Mouse (Mus musculus) cortical plate, adult 2 months (tissue): ENCODE data around the gene 1700003E16Rik. TPM values are rescaled to one million over a fixed set of nuclear protein-coding genes. Genes with fewer than 3 reads are reported as not detected.

Experiments
- H3K27ac ChIP-seq: fragments of 200-500 bp; 2 replicates; pipeline ENCODE4 v1.5.1; 2012; ENCODE audit warnings: low read length, control low read depth, inconsistent platforms; ENCODE audit not compliant: insufficient read depth
- H3K4me1 ChIP-seq: fragments of 200-500 bp; 2 replicates; pipeline ENCODE4 v1.6.1; 2011; ENCODE audit warnings: low read length; ENCODE audit not compliant: control insufficient read depth, insufficient read depth
- H3K4me3 ChIP-seq: fragments of 200-500 bp; 2 replicates; pipeline ENCODE4 v1.5.1; 2011; ENCODE audit warnings: mild to moderate bottlenecking, low read length, control low read depth; ENCODE audit not compliant: insufficient read depth
- CTCF ChIP-seq: fragments of 200-500 bp; IDR thresholded peaks from 2 replicates; pipeline ENCODE4 v1.5.1; 2011; ENCODE audit warnings: mild to moderate bottlenecking, control low read depth, low read length; ENCODE audit not compliant: insufficient read depth; ENCODE audit errors: extremely low read depth
- POLR2A ChIP-seq: fragments of 200-500 bp; IDR thresholded peaks from 2 replicates; pipeline ENCODE4 v1.6.1; 2011; ENCODE audit warnings: mild to moderate bottlenecking, low read length, control low read depth; ENCODE audit not compliant: insufficient read depth; ENCODE audit errors: extremely low read depth
- polyA plus RNA-seq: library from polyadenylated mRNA; depleted of rRNA; stranded (reverse); fragments of >200 nt; gene quantifications from 2 replicates; pipeline ENCODE4 v1.2.3, GENCODE M21; 2012

1700003E16Rik gene
- polyA plus RNA-seq, 1 experiment, result 29.7 TPM

GRCm38 (mm10) chr6:83117616-83118015 is 38.6 kb upstream of the 1700003E16Rik start:
- no peaks in the 10 kb centered on the region for H3K4me1 ChIP-seq

GRCm38 (mm10) chr6:83118369-83118768 is 37.8 kb upstream of the 1700003E16Rik start:
- TF ChIP-seq CTCF (no peak), POLR2A (0 out of 2 replicates have a peak, but pooled peaks have one; percentile 24)
- Histone ChIP-seq H3K27ac (no peak overlapping the region), H3K4me3 (no peak overlapping the region), H3K4me1 (no peaks in the 10 kb centered on the region)

More at GRCm38 (mm10) chr6:83117616-83118015, 38.6 kb upstream of the 1700003E16Rik start:
- TF ChIP-seq POLR2A, result no peak
- TF ChIP-seq CTCF, result no peak
- no peak overlapping the region for H3K27ac ChIP-seq
- no peak overlapping the region for H3K4me3 ChIP-seq

DNA sequence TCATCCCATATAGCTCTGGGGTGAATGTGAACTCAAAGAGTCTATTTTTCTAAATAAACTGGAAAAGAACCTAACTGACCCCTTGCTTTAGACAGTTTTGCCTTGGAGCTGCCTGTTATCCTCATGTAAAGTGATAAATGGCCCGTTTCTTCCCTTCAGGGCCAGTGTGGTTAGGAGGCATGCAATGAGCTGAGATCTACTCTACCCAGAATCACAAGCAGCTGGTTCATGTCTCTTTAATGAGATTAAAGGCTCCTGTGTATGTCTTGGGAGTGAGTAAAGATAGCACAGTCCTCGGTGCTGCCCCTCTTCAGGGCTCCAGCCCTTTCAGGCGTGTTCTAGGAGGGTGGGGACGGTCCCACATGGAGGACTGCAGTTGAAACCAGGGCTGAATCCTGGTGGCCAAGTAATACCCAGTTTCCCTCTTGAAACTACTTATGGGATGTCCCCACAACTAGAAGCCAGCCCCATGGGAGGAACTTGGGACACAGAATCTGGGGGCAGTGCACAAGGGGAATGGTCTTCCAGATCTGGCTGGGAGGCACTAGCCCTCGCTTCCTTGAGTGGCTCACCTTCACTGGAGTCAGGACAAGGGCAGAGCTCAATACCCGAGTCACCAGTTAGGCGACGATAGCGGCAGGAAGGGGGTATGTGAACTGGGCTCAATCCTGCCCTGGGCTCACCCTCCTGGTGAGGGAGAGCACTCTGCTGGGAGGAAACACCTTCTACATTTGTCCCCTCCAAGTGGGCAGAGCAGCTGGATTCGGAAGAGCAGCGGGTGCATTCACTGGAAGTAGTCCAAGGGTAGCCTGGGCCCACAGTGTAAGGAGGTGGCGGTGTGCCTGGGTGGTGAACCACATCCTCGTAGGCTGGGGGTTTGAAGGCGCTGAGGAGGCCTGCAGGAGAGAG is 37.1 kb upstream of the 1700003E16Rik start:
- Histone ChIP-seq H3K4me1 (no peaks in the 10 kb centered on the region), H3K27ac (no peak overlapping the region), H3K4me3 (no peak overlapping the region)
- TF ChIP-seq CTCF (no peak), POLR2A (no peak)

- no peaks in the 10 kb centered on the region for H3K4me1 ChIP-seq
- no peak for TF ChIP-seq CTCF
- H3K4me3 ChIP-seq, result no peak overlapping the region
- no peak overlapping the region for H3K27ac ChIP-seq
These were observed 36.5 kb upstream of the 1700003E16Rik start for GRCm38 (mm10) chr6:83119734-83120051.

DNA sequence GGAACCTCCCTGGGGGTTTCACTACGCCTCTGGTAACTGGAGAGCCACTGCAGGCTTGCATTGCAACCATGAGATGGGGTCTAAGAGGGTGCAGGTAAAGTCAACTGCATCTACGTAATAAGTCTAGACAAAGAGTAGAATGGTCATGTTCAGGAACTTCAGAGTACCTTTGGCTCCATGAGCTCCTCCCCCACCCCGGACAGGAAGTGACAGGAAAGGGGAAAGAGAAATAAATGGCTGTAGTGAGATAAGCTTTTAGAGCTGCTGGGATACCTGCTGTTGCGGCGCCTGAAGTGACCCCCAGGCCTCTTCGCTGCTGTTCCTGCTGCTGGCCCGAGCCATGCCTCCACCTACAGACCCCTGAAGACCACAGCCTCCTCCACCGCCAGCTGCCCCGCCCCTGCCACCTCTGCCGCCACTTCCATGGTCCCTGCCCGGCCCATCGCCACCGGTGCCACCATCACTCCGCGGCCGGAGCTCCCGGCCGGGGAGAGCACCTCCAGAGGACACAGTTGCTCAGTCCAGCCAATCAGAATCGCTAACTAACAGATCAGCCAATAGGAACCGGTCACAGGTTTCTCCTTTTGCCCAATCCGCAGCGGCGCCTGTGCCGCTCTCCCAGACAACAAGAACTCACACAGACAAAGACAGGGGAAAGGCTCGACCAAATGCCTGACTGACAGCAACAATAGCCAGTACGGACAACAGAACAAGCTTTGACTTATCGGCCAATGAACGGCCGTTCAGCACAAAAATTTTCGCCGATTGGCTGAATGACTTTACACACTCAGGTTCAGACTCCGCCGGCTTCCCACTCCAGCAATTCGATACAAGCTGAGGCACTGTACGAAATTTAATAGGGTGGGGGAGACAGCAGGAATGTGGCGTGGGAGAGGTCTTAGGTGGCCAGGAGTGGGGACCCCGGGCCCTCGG is 35.0 kb upstream of the 1700003E16Rik start, which contains the start of gene Wbp1:
Wbp1 (minus strand) TSS at position 630 of the 933 bp plus-strand sequence.
- H3K27ac ChIP-seq, result peak within 1 kb of the TSS; percentile 19
- no peaks in the 10 kb centered on the region for H3K4me1 ChIP-seq
- TF ChIP-seq CTCF, result no peak
- TF ChIP-seq POLR2A, result peak; percentile 69

DNA sequence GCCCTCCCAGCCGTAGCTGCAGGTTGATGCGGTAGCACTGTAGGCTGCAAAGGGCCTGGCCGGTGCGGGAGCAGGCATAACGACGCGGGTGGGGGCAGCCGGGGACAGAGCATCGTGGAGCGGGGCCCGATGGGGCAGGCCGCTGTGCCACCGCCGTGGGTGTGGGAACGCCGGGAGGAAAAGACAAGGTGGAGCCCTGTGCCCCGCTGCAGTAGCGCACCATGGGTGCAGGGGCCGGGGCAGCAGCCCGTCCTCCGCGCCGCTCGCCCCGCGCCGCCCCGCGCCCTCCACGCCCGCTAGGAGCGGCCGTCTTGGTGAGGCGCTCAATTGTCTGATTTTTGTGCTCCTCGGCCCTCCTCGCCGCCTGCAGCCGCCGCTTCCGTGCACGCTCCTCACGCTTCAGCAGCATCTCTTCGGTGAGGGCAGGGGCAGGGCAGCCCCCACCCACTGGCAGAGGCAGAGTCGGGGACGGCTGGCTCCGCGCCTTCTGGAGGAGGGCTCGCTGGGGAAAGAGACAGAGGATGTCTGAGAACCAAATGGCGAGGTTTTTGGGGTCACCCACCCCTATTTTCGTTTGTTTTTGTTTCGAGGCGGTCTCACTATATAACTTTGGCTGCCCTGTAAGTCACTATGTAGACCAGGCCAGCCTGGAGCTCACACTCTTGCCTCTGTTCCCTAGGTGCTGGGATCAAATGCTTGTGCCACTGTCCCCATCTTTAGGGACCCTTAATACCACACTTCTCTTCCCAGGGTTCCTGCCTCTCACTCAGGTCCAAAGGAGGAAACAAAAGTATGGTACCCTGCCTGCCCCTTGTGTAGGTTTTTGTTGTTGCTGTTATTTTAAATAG is 34.1 kb upstream of the 1700003E16Rik start:
- no peak for TF ChIP-seq POLR2A
- peak overlapping the region; percentile 51 for H3K4me3 ChIP-seq
- no peaks in the 10 kb centered on the region for H3K4me1 ChIP-seq
- H3K27ac ChIP-seq, result peak overlapping the region; percentile 18; the same call in 1 of the 2 replicates

More for the DNA sequence above, 35.0 kb upstream of the 1700003E16Rik start, which contains the start of gene Wbp1:
- H3K4me3 ChIP-seq, result peak within 1 kb of the TSS; percentile 51

GRCm38 (mm10) chr6:83122961-83123360 is 33.2 kb upstream of the 1700003E16Rik start:
- TF ChIP-seq POLR2A (no peak), CTCF (no peak)
- Histone ChIP-seq H3K4me1 (no peaks in the 10 kb centered on the region), H3K27ac (no peak overlapping the region), H3K4me3 (no peak overlapping the region)

DNA sequence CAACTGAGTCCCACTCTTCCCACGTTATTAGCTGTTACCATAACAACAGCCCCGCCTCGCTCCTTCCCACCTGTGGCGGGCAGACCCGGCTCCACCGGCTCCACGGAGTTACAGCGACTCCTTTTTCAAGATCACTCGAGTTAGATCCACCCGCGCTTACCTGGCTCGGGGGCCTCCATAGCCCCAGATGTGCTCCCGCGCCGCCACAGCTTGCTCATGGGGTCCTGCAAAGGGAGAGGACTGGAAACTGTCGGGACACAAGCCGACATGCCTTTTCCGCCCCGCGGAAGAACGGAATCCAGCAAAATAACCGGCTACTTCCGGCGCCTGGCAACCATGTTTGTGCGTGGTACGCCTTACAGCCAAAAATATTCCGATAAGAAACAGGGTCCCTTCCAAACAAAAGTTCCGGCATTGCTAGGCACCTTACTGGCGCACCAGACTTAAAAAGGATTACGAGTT is 31.3 kb upstream of the 1700003E16Rik start:
- H3K4me1 ChIP-seq, result no peaks in the 10 kb centered on the region
- H3K4me3 ChIP-seq, result peak overlapping the region; percentile 63
- H3K27ac ChIP-seq, result no peak overlapping the region
- TF ChIP-seq CTCF (no peak), POLR2A (peak; percentile 72)
